Mouse (Mus musculus) adrenal gland, postnatal 25 days (tissue): ENCODE measurements at regions not wholly inside any gene's neighbourhood (a gene's known extent, or its start where the extent isn't known, plus 50 kb on each side); places are given as distances from the start of the nearest gene placed in this dataset.

Source experiments
- DNase-seq: peaks from one replicate; pipeline ENCODE4 v3.0.0; 2021; ENCODE audit warnings: mixed read lengths

DNA sequence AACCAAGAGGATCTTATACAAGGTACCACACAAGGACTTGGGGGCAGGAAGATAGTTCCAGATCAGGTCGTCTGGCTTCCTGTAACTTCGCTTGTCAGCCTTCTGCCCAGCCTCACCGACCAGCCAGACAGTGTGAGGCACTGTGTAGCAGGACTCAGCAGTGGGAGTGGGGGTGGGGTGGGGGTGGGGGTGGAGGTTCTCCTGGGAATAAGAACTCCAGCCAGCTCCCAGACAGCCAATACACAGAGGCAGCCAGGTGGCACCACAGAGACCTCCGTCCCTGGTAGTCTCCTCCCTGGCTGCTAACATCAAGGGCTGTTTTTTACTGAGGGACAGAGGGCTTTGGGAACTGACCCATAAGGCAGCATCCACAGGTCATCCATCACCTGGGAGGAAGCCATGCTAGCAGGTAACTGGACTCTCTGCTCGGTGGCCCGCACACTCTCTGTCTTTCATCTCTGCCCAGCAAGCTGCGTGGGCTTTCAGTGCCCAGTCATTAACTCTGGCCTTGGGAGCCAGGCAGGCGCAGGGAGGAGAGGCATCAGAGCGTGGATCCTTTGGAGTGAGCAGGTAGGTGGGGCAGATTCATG lies 60.3 kb upstream of the Wnt4 start:
- DNase-seq = no peak

DNA sequence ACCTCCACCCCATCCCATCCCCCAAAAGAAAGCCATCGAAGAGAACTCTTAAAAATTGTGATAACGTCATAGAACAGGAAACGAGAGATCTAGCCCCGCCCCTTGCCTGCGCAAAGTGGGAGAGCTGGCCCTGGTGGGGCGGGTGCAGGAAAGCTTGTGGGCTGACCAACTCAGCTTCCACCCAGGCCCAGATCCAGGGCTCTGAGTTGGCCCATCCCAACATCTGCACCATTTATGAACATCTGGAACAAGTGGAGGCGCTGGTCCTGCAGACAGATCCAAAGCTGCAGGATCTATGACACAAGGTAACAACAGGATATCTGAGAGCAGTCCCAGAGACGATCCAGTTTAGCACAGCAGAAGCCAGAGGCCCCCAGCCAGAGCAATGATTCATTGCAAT lies 62.7 kb upstream of the Wnt4 start:
- DNase-seq = no peak

DNA sequence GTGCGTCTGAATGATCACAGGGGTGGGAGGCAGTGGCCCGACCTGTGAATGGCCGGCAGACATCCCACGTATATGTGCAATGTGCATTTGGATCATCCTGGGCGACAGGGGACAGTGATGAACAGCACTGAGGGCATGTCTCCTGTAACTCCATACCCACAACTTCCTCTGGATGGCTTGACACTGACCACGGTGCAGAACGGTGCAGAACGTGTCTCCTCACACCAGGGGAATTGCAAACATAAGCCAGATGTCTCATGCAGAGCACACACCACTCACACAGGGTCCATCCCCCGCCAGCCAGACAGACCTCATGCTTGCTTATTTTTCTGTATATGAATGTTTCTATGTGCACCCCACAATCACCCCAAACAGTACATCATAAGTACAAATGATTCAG lies 64.4 kb upstream of the Wnt4 start:
- DNase-seq = no peak

DNA sequence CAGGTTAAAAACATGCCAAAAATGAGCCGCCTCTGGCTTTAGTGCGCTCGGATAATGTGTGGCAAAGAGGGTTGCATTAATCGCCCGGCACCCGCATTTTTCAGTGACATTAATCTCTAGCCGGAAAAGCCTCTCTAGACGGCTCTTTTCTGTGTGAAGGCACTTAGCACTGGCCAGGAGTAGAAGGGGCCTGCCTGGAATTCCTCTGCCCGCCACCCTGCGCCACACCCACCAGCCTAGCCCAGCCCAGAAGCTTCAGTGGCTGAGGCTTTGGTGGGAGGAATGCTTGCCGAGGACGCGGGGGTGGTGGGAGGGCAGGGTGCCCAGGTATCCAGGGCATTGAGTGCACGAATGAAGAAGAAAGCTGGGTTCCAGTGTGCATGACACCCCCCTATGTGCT lies 65.2 kb upstream of the Wnt4 start:
- DNase-seq = no peak

DNA sequence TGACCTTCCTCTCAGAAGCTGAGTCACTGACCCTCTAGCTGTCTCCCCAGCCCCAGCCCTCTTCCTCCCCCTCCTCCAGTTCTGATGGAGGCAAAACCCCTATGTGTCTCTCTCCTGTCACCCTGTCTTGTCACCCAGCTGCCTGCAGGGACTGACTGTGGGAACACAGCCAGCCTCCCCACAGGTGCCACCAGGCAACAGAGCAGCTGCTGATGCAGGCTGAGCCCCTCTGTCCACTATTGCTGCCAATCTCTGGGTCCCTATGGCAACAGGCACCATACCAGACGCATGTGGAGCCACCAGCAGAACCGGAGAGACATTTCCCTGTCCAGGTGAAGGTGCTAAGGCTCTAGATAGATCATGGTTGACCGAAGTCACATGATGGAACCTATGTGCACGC lies 66.0 kb upstream of the Wnt4 start:
- DNase-seq = no peak

DNA sequence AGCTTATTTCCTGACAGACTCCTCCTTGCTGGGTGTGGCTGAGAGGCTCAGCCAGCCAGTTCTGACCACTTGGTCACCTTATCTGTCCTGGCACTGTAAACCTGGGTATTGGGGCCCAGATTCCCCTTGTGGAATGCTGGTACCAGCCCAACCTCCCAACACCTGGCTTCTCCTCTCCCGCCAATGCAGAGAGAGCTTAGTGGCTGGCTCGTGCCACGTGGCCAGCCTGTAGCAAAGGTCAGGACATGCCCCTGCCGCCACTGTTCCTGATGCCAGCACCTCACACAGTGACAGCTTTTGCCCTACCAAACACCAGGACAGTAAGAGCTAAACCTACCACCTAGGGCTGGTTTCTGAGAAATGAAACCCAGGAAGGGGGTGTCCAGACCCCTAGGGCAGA lies 66.8 kb upstream of the Wnt4 start:
- no peak for DNase-seq

GRCm38 (mm10) chr4:137200968-137201367 lies 76.3 kb upstream of the Wnt4 start:
- no peak for DNase-seq

GRCm38 (mm10) chr4:137200426-137200825 lies 76.9 kb upstream of the Wnt4 start:
- DNase-seq = no peak

DNA sequence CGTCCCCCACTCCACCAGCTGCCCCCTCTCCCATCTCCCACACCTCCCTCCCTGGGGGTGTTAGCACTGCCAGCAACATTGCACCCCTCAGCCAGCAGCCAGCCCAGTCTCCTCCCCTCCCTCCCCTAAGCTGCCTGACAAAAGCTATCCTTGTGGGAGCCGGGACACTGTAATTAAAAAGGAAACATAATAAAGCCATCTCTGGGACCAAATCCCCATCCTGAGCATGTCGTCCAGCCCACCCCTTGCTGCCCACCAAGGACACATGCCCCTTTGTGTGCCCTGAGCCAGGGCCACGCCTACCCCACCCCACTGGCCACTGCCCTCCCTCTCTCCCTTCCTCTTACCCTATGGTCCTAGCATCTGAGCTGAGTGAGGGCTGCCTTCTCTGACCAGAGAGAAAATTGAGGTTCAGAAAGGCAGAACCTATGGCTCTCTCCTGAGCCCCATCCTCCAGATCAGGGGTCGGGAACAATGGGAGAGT lies 80.8 kb upstream of the Wnt4 start:
- DNase-seq = no peak

- DNase-seq = no peak
These were observed 83.2 kb upstream of the Wnt4 start for GRCm38 (mm10) chr4:137194106-137194505.

DNA sequence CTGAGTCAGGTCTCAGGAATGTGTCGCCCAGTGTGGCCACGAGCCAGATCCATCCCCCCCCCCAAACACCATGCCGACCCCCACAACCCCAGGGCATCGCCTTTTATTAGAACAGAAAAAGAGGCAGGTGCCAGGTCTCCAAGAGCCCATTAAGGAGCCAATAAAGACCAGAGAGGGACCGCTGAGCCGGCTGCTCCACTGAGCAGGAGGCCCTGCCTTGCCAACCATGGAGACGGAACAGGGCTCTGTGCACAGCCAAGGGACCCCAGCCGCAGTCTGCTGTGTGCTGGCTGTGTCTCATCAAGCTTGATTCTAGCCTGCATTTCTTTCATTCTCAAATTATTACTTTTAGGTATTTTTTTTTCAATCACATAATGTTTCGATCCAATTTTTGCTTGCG lies 86.7 kb upstream of the Wnt4 start:
- no peak for DNase-seq

DNA sequence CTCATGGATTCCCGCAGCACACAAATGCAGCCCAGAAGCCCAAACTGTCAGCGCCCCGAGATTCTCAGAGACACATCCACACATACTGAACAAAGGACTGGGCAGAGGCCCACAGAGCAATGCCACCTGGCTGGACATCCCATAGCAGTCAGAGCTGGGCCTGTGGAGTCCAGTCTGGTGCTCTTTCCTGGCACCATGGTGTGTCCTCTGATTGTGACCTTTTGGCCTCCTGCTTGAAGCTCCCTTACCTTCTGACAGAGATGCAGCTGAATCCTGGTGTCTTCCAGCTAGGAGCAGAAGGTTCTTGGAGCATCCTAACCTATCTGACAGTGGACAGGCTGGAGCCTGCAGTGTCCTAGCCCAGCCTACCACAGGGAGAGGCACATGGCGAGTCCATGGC lies 87.5 kb upstream of the Wnt4 start:
- no peak for DNase-seq

GRCm38 (mm10) chr4:137189058-137189457 lies 88.2 kb upstream of the Wnt4 start:
- no peak for DNase-seq

GRCm38 (mm10) chr4:137187592-137187991 lies 89.7 kb upstream of the Wnt4 start:
- DNase-seq = no peak

GRCm38 (mm10) chr4:137187051-137187450 lies 90.2 kb upstream of the Wnt4 start:
- DNase-seq = no peak

- no peak for DNase-seq
These were observed 92.3 kb upstream of the Wnt4 start for GRCm38 (mm10) chr4:137185001-137185400.

DNA sequence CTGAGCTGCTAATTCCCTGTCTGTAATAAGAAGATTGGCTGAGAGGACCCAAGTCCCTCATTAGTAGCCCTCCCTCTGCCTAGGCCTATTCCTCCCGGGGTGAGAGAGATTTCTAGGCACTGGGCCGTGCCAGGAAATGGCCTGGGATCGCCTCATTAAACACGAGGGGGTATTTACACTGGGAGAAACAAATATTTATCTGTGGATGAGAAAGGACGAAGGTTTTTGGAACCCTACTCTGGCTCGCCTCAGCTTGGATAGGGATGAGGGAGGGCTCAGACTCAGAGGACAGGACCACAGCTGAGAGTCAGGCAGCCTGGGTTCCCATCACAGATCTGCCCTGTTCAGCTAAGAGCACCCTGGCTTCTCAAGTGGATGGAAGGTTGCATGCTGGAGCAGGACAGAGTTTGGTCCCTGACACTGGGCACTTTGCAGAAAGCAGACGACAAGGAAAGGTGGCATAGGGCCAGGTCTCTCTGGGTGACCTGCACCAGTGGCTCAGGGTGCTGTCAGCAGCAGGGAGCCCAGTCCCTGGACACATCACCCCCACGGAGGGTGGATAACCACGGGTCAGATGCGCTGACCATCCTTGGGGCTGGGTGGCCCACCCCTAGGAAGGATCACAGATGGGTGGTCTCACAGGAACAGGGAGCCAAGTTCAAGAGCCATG lies 94.0 kb upstream of the Wnt4 start:
- peak; percentile 26 for DNase-seq

GRCm38 (mm10) chr4:137182547-137182946 lies 94.7 kb upstream of the Wnt4 start:
- no peak for DNase-seq

- DNase-seq = no peak
These were observed 96.0 kb upstream of the Wnt4 start for GRCm38 (mm10) chr4:137181252-137181651.

GRCm38 (mm10) chr4:137180083-137180482 lies 97.2 kb upstream of the Wnt4 start:
- DNase-seq = no peak

DNA sequence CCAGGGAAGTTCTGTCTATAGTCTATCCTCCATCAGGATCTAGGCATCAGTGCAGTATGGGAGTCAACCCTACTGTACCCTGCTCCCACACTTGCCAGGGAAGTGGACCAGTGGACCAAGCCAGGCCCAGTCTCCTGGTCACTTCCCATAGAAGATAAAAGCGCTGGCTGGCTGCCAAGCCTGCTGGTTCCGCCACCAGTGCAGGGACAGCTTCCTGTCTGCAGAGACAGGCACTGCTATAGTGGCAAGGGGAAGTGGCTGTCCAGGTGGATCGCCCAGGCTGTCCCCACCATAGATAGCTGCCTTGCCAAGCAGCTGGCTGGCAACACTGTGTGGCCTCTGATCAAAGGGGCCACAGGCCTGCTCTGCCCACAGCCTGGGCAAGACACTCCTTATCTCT lies 98.5 kb upstream of the Wnt4 start:
- DNase-seq = peak; percentile 76

- no peak for DNase-seq
These were observed 112.4 kb upstream of the Wnt4 start for GRCm38 (mm10) chr4:137164933-137165332.

GRCm38 (mm10) chr4:137164429-137164828 lies 112.9 kb upstream of the Wnt4 start:
- DNase-seq = peak; percentile 84

GRCm38 (mm10) chr4:137163962-137164361 lies 113.3 kb upstream of the Wnt4 start:
- DNase-seq = no peak
